Mouse (Mus musculus) kidney, postnatal 36 days (tissue): Measurements from ENCODE around the gene St8sia6.
"Not testable (repeated sequence)": the region's sequence is repeated elsewhere in the genome, so short reads cannot be mapped to it uniquely, and the experiment has no call there.

Experiments
- DNase-seq, 2 experiments: peaks; one replicate each; pipeline ENCODE4 v3.0.0; 2021 to 2022; ENCODE audit warnings: mixed read lengths in 2 of 2

St8sia6 gene

DNA sequence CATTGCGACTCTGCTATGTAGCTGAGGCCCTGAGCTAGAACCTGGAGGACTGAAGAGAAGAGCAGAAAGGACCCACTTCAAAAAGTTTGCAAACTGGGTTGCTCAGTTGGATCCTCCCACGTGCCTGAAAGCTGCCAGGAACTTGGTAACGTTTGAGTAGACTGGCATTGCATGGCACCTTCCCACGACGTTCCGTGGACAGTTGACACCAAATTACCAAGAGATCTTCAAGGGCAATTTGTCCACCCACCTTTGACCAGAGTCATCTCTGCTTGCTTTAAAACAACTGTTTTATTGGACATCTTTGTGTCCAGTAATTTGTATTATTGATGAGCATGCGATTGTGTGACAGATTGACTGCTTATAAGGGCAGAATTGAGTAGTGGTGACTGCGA, at the start of gene St8sia6:
TSS of gene St8sia6 (minus strand) at position 96 of the 395 bp plus-strand sequence.
- no peak for DNase-seq

GRCm38 (mm10) chr2:13836310-13836709, 42.4 kb upstream of the St8sia6 start:
- DNase-seq: no peak

DNA sequence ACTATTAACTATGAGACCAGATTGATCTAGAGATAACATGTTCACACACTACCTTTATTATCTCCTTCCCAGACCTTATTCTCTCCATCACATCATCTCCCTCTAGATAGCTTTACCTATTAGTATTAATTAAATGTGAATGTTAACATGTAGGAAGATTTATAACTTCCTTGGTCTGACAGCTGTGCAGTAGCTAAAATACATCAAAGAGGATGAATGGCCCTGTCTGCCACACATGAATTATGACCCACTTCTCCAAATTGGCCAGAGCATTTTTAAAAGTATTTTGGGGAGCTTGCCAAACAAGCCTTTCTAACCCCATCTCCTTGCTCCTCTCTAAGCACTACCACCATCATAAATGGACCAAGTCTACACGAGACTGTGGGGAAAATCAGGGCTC, 41.1 kb upstream of the St8sia6 start:
- no peak for DNase-seq

DNA sequence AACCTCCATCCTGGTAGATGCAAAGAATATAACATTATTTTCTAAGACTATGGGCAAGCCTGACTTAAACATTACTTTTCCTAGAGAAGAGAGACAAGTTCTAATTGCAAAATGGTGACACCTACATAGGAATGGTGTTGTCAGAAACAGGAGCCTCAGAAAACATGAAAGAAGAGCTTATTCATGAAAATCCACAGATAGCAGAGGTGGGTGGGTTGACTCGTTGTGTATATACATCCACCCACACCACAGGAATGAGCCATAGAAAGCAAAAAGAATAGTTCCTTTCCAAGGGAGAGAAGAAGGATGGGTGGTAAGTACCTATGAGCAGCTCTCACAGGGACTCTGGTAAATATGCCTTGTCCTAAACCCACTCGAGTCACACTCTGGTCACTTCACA, 22.8 kb upstream of the St8sia6 start:
- DNase-seq: no peak

DNA sequence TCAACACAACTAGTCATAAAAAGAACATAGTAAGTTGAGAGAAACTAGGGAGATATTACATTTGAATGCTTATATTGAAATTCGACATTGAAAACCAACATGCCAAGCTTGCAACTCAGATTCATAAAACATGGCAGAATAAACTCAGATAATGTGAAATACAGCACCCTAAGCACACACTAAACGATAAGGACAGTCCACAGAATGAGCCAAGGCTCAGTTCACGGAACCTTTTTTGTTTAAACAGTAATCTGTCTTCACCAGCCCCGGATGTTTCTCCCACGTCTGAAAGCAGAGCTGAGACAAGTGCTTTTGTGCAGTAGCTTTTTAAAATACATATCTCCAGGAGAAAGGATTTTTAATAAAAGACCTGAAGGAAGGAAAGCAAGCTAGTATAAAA, 14.7 kb upstream of the St8sia6 start:
- no peak for DNase-seq

GRCm38 (mm10) chr2:13808008-13808407, 14.1 kb upstream of the St8sia6 start:
- DNase-seq: no peak

- peak in 1 of 2 experiments; percentile 25 for DNase-seq
Measured at GRCm38 (mm10) chr2:13806120-13806519, 12.3 kb upstream of the St8sia6 start.

DNA sequence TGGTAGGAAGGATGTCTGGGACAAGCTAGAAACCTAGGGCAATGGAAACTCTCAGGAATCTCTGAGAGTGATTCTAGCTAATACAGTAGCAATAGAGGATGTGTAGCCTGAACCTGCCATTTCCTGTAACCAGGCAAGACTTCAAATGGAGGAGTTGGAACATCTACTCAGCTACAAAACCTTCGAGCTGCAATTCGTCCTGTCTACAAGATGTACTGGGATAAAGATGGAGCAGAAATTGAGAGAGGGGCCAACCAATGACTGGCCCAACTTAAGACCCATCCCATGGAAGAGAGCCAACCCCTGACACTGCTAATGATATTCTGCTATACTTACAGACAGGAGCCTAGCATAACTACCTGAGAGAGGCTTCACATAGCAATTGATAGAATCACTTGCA, 6.8 kb upstream of the St8sia6 start:
- no peak for DNase-seq

DNA sequence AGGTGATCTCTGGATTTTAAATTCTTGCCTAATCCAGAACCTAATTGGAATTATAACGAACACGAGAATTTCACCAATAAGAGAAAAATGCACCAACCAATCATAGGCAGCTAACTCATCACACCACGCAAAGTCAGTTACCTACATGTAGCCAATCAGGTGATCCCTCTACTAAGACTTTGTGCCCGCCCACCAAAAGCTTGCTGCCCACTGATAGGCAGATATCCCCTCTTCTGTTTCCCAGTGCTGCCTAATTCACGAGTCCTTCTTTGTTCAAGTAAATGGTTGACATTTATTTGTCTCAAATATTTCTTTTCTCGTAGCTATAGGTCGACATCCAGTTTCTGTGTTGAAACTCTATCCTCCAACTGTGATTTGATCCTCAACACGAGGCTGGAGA, 582 bp upstream of the St8sia6 start:
- DNase-seq: no peak

DNA sequence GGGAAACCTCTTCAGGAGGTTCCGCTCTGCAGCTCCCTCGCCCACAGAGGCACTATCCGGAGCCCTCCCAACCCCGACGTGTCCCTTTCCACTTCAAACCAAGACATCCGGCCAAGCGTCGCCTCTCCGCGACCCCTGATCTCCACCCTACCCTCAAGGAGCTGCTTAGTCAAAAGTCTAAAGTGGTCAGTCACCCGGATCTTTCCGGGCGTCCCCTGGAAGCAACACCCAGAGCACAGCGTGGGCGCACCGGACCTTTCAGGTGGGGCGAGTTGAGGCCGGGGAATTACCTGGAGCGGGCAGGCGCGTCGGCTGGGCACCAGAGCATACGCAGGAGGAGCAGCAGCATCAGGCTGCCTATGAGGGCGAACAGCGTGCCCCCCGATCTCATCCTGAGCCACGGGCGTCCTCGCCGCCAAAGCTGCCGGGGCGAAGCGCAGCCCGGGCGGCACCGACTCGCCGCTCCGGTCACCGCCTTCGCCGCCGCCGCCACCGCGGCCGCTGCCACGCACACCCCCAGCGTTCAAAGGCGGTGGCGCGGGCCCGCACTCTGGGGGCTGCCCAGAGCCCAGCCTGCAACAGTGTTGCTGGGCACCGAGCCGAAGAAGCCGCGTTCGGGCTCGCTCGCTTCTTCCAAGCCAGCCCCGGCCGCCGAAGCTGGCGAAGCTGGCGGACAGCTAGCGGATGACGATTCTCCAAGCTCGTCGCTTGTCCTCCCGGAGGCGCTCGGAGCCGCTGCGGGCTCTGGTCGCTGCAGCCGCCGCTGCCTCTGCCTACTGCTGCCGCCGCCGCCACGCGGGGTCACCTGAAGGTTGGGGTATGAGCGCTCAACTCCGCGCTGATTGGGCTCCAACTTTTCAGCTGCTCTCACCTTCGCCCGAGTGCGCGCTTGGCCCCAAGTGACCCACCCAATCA, 553 bp downstream of the St8sia6 start:
- DNase-seq: peak; percentile 68 to 80

GRCm38 (mm10) chr2:13792256-13793005, 1.4 kb downstream of the St8sia6 start:
- no peak for DNase-seq

DNA sequence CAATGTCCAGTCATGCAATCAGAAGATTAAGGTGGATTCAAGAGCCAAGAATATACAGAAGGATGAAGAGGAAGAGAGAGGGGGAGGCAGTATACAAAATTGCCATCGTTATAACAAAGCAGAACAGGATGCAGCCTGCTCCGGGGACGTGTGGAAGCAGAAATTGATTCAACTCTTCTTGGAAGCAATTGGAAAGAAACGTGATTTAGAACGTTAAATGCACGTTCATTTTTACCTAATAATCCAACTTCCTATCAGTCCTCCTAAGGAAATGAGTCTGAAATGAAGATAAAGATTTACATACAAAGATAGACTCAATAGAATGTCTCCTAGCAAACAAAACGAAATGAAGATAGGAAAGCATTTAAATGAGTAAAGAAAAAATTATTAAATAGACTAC, 2.3 kb downstream of the St8sia6 start:
- DNase-seq: no peak

DNA sequence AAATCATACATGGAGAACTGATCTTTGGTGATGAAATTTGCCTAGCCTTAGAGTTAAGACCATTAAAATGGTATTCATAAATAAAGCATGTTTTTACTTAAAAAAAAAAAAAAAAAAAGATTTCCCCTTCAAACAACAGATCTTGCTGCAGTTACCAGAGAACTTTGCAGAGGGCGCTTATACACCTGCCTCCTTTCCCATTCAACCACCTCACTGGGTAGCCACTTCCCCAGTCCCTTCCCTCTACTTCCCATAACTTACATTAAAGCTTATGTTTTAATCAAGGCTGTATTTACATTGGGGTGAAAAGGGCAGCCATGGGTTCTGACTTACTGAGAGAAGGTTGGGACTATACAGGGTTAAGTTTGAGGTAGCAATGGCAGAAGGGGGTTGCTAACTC, 4.5 kb downstream of the St8sia6 start:
- no peak for DNase-seq

- DNase-seq: no peak
Measured at GRCm38 (mm10) chr2:13786577-13787168, 7.2 kb downstream of the St8sia6 start.

DNA sequence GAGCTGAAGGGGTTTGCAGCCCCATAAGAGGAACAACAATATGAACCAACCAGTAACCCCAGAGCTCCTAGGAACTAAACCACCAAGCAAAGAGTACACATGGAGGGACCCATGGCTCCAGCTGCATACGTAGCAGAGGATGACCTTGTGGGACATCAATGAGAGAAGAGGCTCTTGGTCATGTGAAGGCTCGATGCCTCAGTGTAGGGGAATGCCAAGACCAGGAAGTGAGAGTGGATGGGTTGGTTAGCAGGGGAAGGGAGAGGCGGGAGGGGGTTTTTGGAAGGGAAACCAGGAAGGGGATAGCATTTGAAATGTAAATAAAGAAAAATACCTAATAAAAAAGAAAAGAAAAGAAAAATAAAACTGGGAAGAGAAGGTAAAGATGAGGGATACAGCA, 7.9 kb downstream of the St8sia6 start:
- DNase-seq: not testable (repeated sequence)

- no peak for DNase-seq
Measured at GRCm38 (mm10) chr2:13785247-13785646, 8.6 kb downstream of the St8sia6 start.

- peak; percentile 31 to 77 for DNase-seq
Measured at GRCm38 (mm10) chr2:13784448-13784847, 9.4 kb downstream of the St8sia6 start.

DNA sequence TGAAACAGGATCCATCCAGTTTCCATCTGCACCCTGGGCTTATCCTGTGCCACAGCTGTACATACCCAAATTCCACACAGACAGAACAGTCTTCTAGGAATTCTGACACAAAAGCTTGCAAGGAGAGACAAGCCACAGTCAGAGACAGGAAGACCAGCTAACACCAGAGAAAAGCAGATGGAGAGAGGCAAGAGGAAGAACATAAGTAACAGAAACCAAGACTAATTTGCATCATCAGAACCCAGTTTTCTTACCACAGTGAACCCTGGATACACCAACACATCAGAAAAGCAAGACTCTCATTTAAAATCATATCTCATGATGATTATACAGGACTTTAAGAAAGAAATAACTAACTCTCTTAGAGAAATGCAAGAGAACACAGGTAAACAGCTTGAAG, 16.8 kb downstream of the St8sia6 start:
- DNase-seq: no peak

DNA sequence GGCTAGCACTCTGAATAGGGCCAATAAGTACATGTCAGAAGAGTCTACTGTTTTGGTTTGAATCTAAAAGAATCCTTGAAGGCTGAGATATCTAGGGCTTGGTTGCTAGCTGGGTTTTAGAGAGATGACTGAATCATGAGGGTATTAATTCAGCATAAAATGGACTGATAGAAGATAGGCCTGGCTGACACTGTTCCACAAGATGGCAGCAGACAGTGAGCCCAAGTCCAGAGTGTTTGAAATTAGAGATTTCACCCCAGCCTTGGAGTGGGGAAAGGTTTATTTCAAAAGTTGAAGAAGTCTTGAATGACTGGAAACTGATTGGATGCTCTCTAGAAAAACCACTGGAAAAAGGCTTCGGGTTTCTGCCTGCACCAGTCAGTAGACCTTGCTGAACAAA, 17.4 kb downstream of the St8sia6 start:
- DNase-seq: no peak

- DNase-seq: no peak
Measured at GRCm38 (mm10) chr2:13775056-13775455, 18.8 kb downstream of the St8sia6 start.

- DNase-seq: no peak
Measured at GRCm38 (mm10) chr2:13768524-13768923, 25.3 kb downstream of the St8sia6 start.

DNA sequence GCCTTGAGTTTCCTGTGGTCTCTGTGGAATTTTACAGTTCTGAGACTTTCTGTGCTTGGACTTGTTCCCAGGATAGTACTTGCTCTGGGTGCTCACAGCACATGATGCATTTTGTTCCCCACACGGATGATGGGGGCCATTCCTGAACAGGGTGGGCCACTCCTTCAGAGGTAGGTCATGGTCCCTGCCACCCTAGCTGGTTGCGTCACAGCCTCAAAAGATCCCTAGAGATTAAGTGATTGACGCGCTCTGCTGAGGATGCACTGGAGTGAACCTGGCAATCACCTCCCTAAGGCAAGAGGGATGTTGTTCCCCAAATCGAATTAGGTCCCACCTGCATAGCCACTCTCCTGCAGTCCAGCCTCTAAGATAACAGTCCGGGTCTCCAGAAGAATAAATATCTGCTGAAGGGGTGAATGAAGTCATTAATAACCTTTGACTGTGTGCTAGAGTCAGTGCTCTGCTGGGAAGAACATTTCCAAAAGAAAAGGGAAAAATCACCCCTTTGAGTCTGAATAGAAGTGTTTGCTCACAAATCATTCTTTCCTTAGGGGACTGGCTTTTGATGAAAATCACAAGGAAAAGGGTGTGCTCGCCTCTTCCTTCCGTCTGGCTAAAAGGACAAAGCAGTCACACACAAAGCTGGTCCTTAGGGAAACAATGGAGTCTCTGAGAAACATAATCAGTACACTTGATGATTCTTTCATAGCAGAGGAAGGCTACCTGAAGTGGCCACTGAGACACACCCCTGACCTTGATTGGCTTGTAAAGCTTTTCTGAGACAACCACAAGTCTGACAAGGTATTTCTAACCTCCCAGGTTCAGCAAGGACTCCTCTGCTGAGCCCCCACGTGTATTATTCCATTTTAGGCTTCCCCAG, 26.1 kb downstream of the St8sia6 start:
- no peak for DNase-seq

- DNase-seq: no peak
Measured at GRCm38 (mm10) chr2:13760366-13760765, 33.5 kb downstream of the St8sia6 start.
